Mouse (Mus musculus): ENCODE results near the gene Zfp346. TPM values are rescaled to one million over a fixed set of nuclear protein-coding genes. Genes with fewer than 3 reads are reported as not detected.

Zfp346 gene
- polyA plus RNA-seq, 1 experiment from 2014 or later = 6.9 TPM

- Histone ChIP-seq H3K27me3 (replicated peaks; ENCODE audit: insufficient read depth, low read length) (no peaks in the 10 kb centered on the region), H3K27ac (ENCODE audit: low read length) (no peak overlapping the region), H3K9me3 (ENCODE audit: low read length) (no peaks in the 10 kb centered on the region), H3K4me2 (replicated peaks; ENCODE audit: low read depth, low read length) (no peak overlapping the region), H3K4me1 (ENCODE audit: insufficient read depth, low read depth, low read length) (peaks cover 9% of the 10 kb centered on the region; the same call in 1 of the 2 replicates), H3K36me3 (ENCODE audit: insufficient read depth, low read length) (no peaks in the 10 kb centered on the region), H3K4me3 (ENCODE audit: low read depth, low read length) (no peak overlapping the region), H3K9ac (replicated peaks; ENCODE audit: low read depth) (no peak overlapping the region)
- ATAC-seq (no peak), DNase-seq (ENCODE audit: low spot score) (no peak)
- 41% methylated on average over 2 of the region's 2 CpGs for WGBS
- TF ChIP-seq CTCF (IDR thresholded peaks at IDR 0.05) (no peak), EP300 (IDR thresholded peaks at IDR 0.05) (no peak)
Measured at GRCm38 (mm10) chr13:55103351-55103750, 1.8 kb upstream of the Zfp346 start.

GRCm38 (mm10) chr13:55105953-55106691, 1.0 kb downstream of the Zfp346 start:
- no peaks in the 10 kb centered on the region for H3K9me3 ChIP-seq (ENCODE audit: low read length)
- ATAC-seq (no peak), DNase-seq (ENCODE audit: low spot score) (no peak)
- H3K27ac ChIP-seq (ENCODE audit: low read length) = no peak overlapping the region
- peak overlapping the region; percentile 71 for H3K4me3 ChIP-seq (ENCODE audit: low read depth, low read length)
- H3K27me3 ChIP-seq (replicated peaks; ENCODE audit: insufficient read depth, low read length) = no peaks in the 10 kb centered on the region
- peaks cover 6% of the 10 kb centered on the region; the same call in 1 of the 2 replicates for H3K4me1 ChIP-seq (ENCODE audit: insufficient read depth, low read depth, low read length)
- H3K36me3 ChIP-seq (ENCODE audit: insufficient read depth, low read length) = no peaks in the 10 kb centered on the region
- H3K4me2 ChIP-seq (replicated peaks; ENCODE audit: low read depth, low read length) = peak overlapping the region; percentile 68
- H3K9ac ChIP-seq (replicated peaks; ENCODE audit: low read depth) = peak overlapping the region; percentile 57
- no peak for TF ChIP-seq EP300 (IDR thresholded peaks at IDR 0.05)
- no peak for TF ChIP-seq CTCF (IDR thresholded peaks at IDR 0.05)
- 12% methylated on average over 8 of the region's 8 CpGs for WGBS

- H3K27ac ChIP-seq (ENCODE audit: low read length) = no peak overlapping the region
- no peak overlapping the region for H3K4me2 ChIP-seq (replicated peaks; ENCODE audit: low read depth, low read length)
- no peaks in the 10 kb centered on the region for H3K36me3 ChIP-seq (ENCODE audit: insufficient read depth, low read length)
- no peak for DNase-seq (ENCODE audit: low spot score)
- 85% methylated on average over 4 of the region's 4 CpGs for WGBS
- peaks cover 6% of the 10 kb centered on the region; the same call in 1 of the 2 replicates for H3K4me1 ChIP-seq (ENCODE audit: insufficient read depth, low read depth, low read length)
- H3K9ac ChIP-seq (replicated peaks; ENCODE audit: low read depth) = no peak overlapping the region
- no peak overlapping the region for H3K4me3 ChIP-seq (ENCODE audit: low read depth, low read length)
- no peak for ATAC-seq
- TF ChIP-seq EP300 (IDR thresholded peaks at IDR 0.05) (no peak), CTCF (IDR thresholded peaks at IDR 0.05) (no peak)
- H3K27me3 ChIP-seq (replicated peaks; ENCODE audit: insufficient read depth, low read length) = no peaks in the 10 kb centered on the region
- H3K9me3 ChIP-seq (ENCODE audit: low read length) = no peaks in the 10 kb centered on the region
Measured at GRCm38 (mm10) chr13:55107116-55107515, 2.0 kb downstream of the Zfp346 start.

- 79% methylated on average over 8 of the region's 8 CpGs for whole genome bisulfite sequencing
- TF ChIP-seq EP300 (IDR thresholded peaks at IDR 0.05) = no peak
- TF ChIP-seq CTCF (IDR thresholded peaks at IDR 0.05) = no peak
- H3K4me3 ChIP-seq (ENCODE audit: low read depth, low read length) = no peak overlapping the region
- H3K4me1 ChIP-seq (ENCODE audit: insufficient read depth, low read depth, low read length) = peaks cover 6% of the 10 kb centered on the region; the same call in 1 of the 2 replicates
- no peak overlapping the region for H3K9ac ChIP-seq (replicated peaks; ENCODE audit: low read depth)
- H3K27me3 ChIP-seq (replicated peaks; ENCODE audit: insufficient read depth, low read length) = no peaks in the 10 kb centered on the region
- no peaks in the 10 kb centered on the region for H3K9me3 ChIP-seq (ENCODE audit: low read length)
- no peak overlapping the region for H3K4me2 ChIP-seq (replicated peaks; ENCODE audit: low read depth, low read length)
- ATAC-seq (no peak), DNase-seq (ENCODE audit: low spot score) (no peak)
- no peak overlapping the region for H3K27ac ChIP-seq (ENCODE audit: low read length)
- H3K36me3 ChIP-seq (ENCODE audit: insufficient read depth, low read length) = no peaks in the 10 kb centered on the region
Measured at GRCm38 (mm10) chr13:55107694-55108093, 2.6 kb downstream of the Zfp346 start.

- 69% methylated on average over 6 of the region's 6 CpGs for WGBS
- no peak overlapping the region for H3K9ac ChIP-seq (replicated peaks; ENCODE audit: low read depth)
- no peak for TF ChIP-seq EP300 (IDR thresholded peaks at IDR 0.05)
- TF ChIP-seq CTCF (IDR thresholded peaks at IDR 0.05) = no peak
- no peak overlapping the region for H3K4me2 ChIP-seq (replicated peaks; ENCODE audit: low read depth, low read length)
- no peak overlapping the region for H3K4me3 ChIP-seq (ENCODE audit: low read depth, low read length)
- H3K4me1 ChIP-seq (ENCODE audit: insufficient read depth, low read depth, low read length) = no peaks in the 10 kb centered on the region
- no peak for ATAC-seq
- H3K27me3 ChIP-seq (replicated peaks; ENCODE audit: insufficient read depth, low read length) = no peaks in the 10 kb centered on the region
- DNase-seq (ENCODE audit: low spot score) = no peak
- H3K27ac ChIP-seq (ENCODE audit: low read length) = no peak overlapping the region
- H3K36me3 ChIP-seq (ENCODE audit: insufficient read depth, low read length) = no peaks in the 10 kb centered on the region; the same call in 1 of the 2 replicates
- no peaks in the 10 kb centered on the region for H3K9me3 ChIP-seq (ENCODE audit: low read length)
Measured at GRCm38 (mm10) chr13:55114375-55114774, 9.3 kb downstream of the Zfp346 start.

GRCm38 (mm10) chr13:55124903-55125302, 19.8 kb downstream of the Zfp346 start:
- 77% methylated on average over 6 of the region's 6 CpGs for WGBS
- TF ChIP-seq EP300 (IDR thresholded peaks at IDR 0.05) (no peak), CTCF (IDR thresholded peaks at IDR 0.05) (no peak)
- Histone ChIP-seq H3K9ac (replicated peaks; ENCODE audit: low read depth) (no peak overlapping the region), H3K4me2 (replicated peaks; ENCODE audit: low read depth, low read length) (no peak overlapping the region), H3K27me3 (replicated peaks; ENCODE audit: insufficient read depth, low read length) (no peaks in the 10 kb centered on the region), H3K4me1 (ENCODE audit: insufficient read depth, low read depth, low read length) (no peaks in the 10 kb centered on the region), H3K4me3 (ENCODE audit: low read depth, low read length) (no peak overlapping the region), H3K9me3 (ENCODE audit: low read length) (no peaks in the 10 kb centered on the region), H3K27ac (ENCODE audit: low read length) (no peak overlapping the region), H3K36me3 (ENCODE audit: insufficient read depth, low read length) (0 out of 2 replicates have a peak, but pooled peaks cover 3% of the 10 kb centered on the region)
- no peak for ATAC-seq
- no peak for DNase-seq (ENCODE audit: low spot score)
